Mouse (Mus musculus) ES-E14 (cell line): ENCODE results near the gene Zeb2.

Source experiments
- HCFC1 ChIP-seq: IDR thresholded peaks from 2 replicates; pipeline ENCODE4 v1.6.1; 2012; ENCODE audit warnings: low read length, inconsistent platforms, borderline replicate concordance; ENCODE audit not compliant: insufficient read depth
- MAFK ChIP-seq: IDR thresholded peaks from 2 replicates; pipeline ENCODE4 v1.6.1; 2014; ENCODE audit warnings: mild to moderate bottlenecking, low read depth, low read length, inconsistent platforms; ENCODE audit not compliant: insufficient read depth

GRCm38 (mm10) chr2:45113912-45114311, 3.3 kb downstream of the Zeb2 start:
- TF ChIP-seq MAFK (no peak), HCFC1 (no peak)
